Comparison of ENCODE assay signal across 9 mouse cellular contexts in the genomic region with DNA sequence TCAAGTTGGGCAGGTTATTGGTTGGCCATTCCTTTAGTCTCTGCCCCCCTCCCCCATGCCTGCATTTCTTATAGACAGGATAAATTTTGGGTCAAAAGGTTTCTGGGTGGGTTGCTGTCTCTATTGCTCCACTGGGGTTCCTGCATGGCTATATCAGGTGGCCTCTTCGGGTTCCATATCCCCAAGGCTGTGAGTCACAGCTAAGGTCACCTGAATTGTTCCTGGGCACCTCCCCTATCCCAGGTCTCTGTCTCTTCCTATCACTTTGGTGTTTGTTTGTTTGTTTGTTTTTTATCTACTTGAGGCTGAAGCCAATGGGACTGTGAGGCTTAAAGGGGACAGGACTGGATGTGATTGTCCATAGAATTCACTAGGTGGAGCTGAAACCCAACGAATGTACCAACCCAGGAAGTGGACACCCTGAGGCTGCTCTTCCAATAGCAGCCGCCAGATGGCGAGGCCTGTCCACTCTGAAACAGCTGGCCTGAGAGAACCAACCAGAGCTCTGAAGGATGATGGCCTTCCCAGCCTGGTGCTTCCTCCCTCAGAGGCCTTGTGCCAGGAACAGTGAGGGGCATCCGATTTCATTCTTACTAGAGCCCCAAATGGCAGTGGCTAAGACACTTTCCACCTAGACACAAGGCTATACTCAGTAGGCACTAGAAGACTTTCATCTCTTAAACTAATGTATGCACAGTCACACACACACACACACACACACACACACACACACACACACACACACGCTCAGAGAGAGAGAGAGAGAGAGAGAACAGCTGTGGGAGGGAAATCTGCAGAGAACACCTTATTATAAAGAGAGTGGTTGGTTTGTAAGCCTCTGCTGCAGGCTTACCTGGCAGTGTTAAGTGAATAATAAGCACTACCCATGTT. TPM values are rescaled to one million over a fixed set of nuclear protein-coding genes. Genes with fewer than 3 reads are reported as not detected.
DNase-seq lines count a peak whose midpoint lies in the region; ATAC-seq and TF ChIP-seq lines count a peak whose summit lies in the region.
"Had no signal": no experiment of that assay in that cellular context is flagged by ENCODE, and none has a peak within 500 bp of the region (broad histone marks: within the 10 kb centered on the region; RNA-seq: fewer than 3 reads in every experiment).

No protein-coding gene starts in this region.

- TF ChIP-seq CTCF in cortical plate, adult 2 months (IDR thresholded peaks at IDR 0.05; ENCODE audit: extremely low read depth, insufficient read depth, low read length): peak; percentile 100
- no peak; the same call in none of the 2 replicates for TF ChIP-seq CTCF in left cerebral cortex, adult 2 months (IDR thresholded peaks at IDR 0.05)

- intact Hi-C loops in left cerebral cortex, adult 2 months (cut with DNase I): loop anchor here (1.0 to 10.0 kb wide), 3 partner anchors 65 to 277 kb away; no protein-coding TSS in a partner anchor

- no peak overlapping the region for H3K4me3 ChIP-seq in cortical plate, adult 2 months (ENCODE audit: insufficient read depth, low read length)
- no peak overlapping the region for H3K4me3 ChIP-seq in left cerebral cortex, adult 2 months
- H3K4me3 ChIP-seq: myocyte had no signal

- no peaks in the 10 kb centered on the region for H3K4me1 ChIP-seq in cortical plate, adult 2 months (ENCODE audit: control insufficient read depth, insufficient read depth, low read length)

- peak; percentile 98 for ATAC-seq in megakaryocyte progenitor cell, adult 5-6 weeks (replicated peaks; ENCODE audit: poor library complexity)

- TF ChIP-seq POLR2A in cortical plate, adult 2 months (IDR thresholded peaks at IDR 0.05; ENCODE audit: extremely low read depth, insufficient read depth, low read length): no peak

- DNase-seq in adrenal gland, adult (ENCODE audit: inconsistent age in 2 of 2, low spot score in 1 of 2): peak; percentile 90 to 96
- peak; percentile 92 for DNase-seq in gastrocnemius, postnatal 10 days
- DNase-seq in hindlimb bud, embryonic 11.5 days (ENCODE audit: extremely low spot score, low read depth, low spot score): peak; percentile 87
- peak; percentile 87 to 92 for DNase-seq in left cerebral cortex, adult 2 months (ENCODE audit: extremely low spot score in 1 of 2, low spot score in 2 of 2)
- DNase-seq in right cerebral cortex, postnatal 10 days (ENCODE audit: low spot score in 2 of 2): peak; percentile 91 to 95
- DNase-seq in urinary bladder, postnatal 14 days (ENCODE audit: low spot score): peak; percentile 92

- no peak overlapping the region for H3K27ac ChIP-seq in cortical plate, adult 2 months (ENCODE audit: insufficient read depth, low read length)
- no peak overlapping the region for H3K27ac ChIP-seq in left cerebral cortex, adult 2 months

RNA-seq across cellular contexts. Expression of a gene that starts 8.9 kb away (rescaled TPM):
- polyA plus RNA-seq in cortical plate, adult 2 months (2012; rRNA removed): 2.3 and 2.9 TPM in 2 replicates
- total RNA-seq in gastrocnemius, postnatal 10 days (2021): 100 to 1,000 TPM; 202 to 254 TPM
- total RNA-seq in left cerebral cortex, adult 2 months (2021): 1 to 10 TPM; 1.9 to 2.1 TPM
- 0.59 and 0.79 TPM in 2 replicates for total RNA-seq in megakaryocyte progenitor cell, adult 5-6 weeks (2015)
- 0.37 and 1.6 TPM in 2 replicates for total RNA-seq in megakaryocyte progenitor cell, adult 5-6 weeks (2017)

RNA-seq across cellular contexts. Expression of a gene that starts 37.0 kb away (rescaled TPM):
- 13.7 and 17.0 TPM in 2 replicates for polyA plus RNA-seq in cortical plate, adult 2 months (2012; rRNA removed)
- total RNA-seq in gastrocnemius, postnatal 10 days (2021): 1 to 10 TPM; 1.4 to 2.0 TPM
- 1 to 10 TPM; 9.4 to 9.6 TPM for total RNA-seq in left cerebral cortex, adult 2 months (2021)
- 12.9 and 16.5 TPM in 2 replicates for total RNA-seq in megakaryocyte progenitor cell, adult 5-6 weeks (2015)
- total RNA-seq in megakaryocyte progenitor cell, adult 5-6 weeks (2017): 10.0 and 12.0 TPM in 2 replicates

Comparison
In these comparisons a context has a peak if more than half of its experiments do, and no peak if none do; other contexts are left out.
1. RNA of a gene that starts 8.9 kb away (total RNA-seq): 202 to 254 TPM in gastrocnemius, postnatal 10 days; 1.9 to 2.1 TPM in left cerebral cortex, adult 2 months and 0.37 to 1.6 TPM in megakaryocyte progenitor cell, adult 5-6 weeks; every median in the first group is over 10 times any median in the second.
2. Peak in every context shown above with its lines, with median percentiles within 50 percentile points of each other: DNase-seq.